Mouse (Mus musculus) frontal cortex, adult (tissue): ENCODE data around the gene Wfdc3.

Source experiments
- ATAC-seq: cut with Nextera tagmentation; 2 replicates; pipeline ENCODE4 v1.9.2; 2017; ENCODE audit warnings: mild to moderate bottlenecking, moderate library complexity, mixed read lengths; ENCODE audit not compliant: low TSS enrichment

Wfdc3 gene

DNA sequence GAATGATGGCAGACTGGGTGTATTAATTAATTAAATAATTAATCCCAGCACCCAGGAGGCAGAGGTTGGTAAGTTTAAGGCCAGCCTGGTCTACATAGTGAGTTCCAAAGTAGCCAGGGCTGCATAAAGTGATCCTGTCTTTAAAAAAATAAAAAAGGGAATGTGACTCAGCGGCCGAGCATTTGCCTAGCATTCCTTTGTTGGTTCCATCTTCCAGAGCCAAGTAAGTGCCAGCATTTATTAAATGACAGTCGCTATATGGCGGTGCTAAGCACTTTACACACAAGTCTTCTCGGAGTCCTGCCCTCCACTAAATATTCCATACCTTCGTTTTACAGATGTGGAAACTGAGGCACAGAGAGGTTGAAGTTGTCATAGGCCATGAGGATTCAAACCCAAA, 30.4 kb upstream of the Wfdc3 start:
- ATAC-seq: no peak

DNA sequence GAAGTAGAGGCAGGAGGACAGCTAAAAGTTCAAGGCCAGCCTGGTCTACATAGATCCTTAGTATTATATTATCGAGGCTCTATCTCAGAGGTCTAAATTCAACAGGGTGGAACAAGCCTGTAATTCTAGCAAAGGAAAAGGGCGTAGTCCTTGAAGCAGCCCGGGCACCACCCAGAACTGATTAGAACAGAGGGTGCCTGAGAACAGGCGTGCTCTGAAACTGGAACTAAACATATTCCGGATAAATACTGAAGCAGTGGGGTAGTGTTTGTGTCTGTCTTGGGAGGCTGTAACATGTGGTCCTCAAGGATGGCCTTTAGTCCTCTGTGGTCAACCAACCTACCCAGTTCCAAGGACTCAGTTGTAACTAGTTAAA, 28.2 kb upstream of the Wfdc3 start:
- no peak for ATAC-seq

DNA sequence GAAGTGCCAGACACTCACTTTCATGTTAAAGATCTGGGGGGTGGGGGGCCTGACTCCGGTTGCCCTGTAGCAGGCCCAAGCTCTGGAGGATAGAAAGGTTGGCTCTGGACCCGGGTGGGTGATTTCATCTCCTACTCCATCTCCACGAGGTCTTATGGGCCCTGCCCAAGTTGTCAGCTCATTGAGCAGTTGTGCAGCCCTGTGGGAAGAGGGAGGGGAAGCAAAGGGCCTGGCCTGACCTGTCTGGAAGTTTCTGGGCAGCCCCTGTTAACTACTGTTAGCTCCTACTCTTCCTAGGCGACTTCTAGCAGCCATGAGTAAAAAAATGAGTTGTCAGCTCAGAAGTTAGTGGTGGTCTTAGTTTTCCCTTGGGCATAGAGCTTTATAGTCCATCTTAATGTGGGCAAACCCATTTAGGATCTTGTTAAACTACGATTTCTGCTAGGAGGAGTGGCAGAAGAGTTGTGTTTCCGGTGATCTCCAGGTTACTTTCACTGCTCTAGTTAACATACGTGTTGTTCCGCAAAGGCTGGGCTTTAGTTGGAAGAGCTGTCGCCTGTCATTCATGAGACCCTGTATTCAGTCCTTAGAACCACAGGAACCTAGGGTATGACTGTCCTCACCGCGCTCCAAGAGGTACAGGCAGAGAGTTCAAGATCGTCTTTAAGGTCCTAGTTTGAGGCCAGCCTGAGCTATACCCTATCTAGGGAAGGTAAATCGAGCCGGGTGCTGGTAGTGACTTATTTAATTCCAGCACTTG, 27.7 kb upstream of the Wfdc3 start:
- ATAC-seq: no peak

GRCm38 (mm10) chr2:164771123-164771522, 25.4 kb upstream of the Wfdc3 start:
- ATAC-seq: no peak

- no peak for ATAC-seq
Measured at GRCm38 (mm10) chr2:164770279-164770678, 24.5 kb upstream of the Wfdc3 start.

- peak; percentile 98 for ATAC-seq
Measured at GRCm38 (mm10) chr2:164769258-164770037, 23.7 kb upstream of the Wfdc3 start, which contains the start of gene Ube2c. Ube2c (plus strand) TSS chr2:164769898.

DNA sequence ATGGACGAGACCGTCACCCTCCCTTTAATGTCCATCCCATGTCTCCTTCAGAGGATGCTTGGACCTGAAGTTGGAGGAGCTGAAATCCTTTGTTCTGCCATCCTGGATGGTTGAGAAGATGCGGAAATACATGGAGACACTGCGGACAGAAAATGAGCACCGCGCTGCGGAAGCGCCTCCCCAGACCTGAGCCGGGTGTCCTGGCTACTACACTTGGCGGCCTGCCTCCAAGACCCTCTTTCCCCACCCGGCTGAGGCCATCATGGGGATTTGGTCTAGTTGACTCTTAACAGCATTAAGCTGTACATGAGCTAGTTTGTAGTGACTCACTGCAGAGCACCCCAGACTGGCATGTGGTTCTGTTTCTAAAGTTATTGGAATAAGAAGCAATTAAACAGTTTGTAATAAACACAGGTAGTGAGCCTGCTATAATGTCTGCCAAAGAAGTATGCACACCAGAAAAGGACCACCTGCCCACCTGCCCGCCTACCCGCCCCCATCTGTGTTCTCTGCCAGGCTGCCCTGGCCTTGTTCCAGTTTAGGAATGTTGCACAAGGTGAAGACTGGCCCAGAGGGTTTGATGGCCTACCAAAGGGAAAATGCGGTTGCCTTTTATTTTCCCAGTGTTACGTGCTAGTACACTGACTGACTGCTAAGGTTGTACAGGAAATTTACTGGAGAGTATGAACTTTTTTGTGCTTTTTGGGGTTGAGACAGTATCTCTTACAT, 22.2 kb upstream of the Wfdc3 start:
- no peak for ATAC-seq

DNA sequence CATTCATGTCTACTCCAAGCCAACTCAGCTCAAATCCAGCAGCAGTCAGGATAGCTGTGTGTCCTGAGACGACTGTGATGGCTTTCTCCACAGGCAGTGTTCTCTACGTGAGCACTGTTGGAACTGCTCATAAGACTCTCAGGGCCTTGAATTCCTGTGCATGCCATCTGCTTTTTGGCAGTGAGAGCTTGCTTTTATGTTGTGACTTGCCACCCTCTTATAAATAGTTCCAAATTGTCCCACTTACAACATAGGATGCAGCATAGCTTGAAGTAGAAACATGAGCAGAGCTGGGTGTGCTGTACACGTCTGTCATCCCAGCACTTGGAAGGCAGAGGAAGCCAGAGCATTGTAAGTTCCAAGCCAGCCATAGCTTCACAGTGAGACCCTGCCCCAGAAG, 20.1 kb upstream of the Wfdc3 start:
- ATAC-seq: peak; percentile 77

DNA sequence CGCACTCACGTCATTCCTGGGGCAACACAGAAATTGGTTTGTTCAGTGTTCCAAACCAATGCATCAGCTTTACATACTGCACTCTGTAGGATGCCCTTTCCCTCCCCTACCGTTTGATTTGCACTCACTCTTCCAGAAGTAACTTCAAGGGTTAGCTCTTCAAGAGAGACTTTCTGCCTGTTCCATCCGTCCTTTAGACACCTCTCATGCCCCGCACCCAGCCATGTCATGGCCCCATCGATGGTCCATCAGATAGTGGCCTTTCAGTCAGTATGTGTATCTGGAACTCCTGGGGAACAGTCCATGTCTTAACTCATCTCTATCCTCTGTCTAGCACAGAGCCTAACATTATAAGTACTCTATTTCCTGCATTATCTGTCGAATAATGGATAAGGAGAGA, 16.9 kb upstream of the Wfdc3 start:
- no peak for ATAC-seq

- ATAC-seq: no peak
Measured at GRCm38 (mm10) chr2:164761971-164762370, 16.2 kb upstream of the Wfdc3 start.

GRCm38 (mm10) chr2:164761502-164761901, 15.8 kb upstream of the Wfdc3 start:
- no peak for ATAC-seq

DNA sequence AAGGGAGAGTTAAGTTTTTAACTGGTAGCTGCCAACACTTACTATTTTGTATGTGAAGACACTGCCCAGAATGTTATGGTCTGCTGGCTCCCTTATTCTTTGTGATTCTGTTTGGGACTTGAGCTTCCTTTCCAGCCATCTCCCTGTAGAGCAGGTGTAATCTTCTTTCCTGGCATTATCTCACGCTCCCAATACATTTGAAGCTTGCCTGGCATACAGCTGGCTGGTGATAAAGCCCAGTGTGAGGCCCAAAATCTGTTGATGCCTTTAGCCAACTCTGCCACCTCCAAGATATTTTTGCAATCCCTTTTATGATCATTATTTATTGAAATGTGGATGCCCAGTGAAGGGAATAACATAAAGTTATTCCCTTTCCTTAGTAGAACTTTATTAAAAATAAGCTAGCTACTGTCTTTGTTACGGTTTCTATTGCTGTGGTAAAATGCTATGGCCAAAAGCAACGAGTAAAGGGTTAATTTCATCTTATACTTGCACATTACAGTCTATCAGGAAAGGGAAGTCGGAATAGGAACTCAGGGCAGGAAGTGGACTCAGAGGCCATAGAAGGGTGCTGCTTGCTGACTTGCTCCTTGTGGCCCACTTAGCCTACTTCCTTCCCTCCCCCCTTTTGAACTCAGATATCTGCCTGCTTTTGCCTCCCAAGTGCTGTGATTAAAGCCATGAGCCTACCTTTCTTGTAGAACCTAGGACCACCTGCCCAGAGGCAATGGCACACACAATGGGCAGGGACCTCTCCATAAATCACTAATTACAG, 14.5 kb upstream of the Wfdc3 start:
- ATAC-seq: no peak

DNA sequence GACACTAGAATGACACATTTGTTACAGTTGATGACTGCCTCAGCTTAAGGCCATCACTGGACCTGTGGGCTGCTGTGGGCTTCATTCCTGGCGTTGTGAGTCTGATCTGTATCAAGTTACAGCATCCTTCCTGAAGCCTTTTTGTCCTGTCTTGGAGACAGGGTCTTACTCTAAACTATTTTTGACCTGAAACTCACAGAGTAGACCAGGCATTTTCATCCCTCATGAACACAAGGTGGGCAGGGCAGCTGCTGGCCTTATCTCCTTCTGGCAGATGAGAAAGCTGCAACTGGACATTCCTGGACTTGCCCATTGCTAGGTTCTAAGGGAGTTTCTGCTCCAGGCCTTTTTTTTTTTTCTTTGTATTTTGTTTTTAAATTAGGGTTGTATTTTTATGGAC, 13.0 kb upstream of the Wfdc3 start:
- no peak for ATAC-seq

DNA sequence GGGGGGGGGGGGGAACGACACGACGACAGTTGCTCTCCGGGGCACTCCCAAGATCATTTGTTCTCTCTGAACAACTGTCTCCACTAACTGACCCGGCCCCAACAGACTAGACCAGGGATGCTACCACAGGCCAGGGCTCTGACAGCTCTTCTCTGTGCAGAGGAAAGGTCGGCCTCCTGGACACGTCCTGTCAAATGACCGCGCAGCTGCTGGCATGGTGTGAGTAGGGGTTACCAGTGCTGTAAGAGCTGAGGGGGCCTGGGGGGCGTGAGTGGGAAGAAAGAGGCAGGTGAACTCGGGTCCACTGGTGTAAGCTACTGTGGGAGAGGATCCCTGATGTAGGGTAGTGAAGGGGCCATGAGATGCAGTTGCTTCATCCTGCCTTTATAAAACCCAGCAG, 12.1 kb upstream of the Wfdc3 start:
- no peak for ATAC-seq

GRCm38 (mm10) chr2:164754800-164755199, 9.1 kb upstream of the Wfdc3 start:
- ATAC-seq: no peak

- no peak for ATAC-seq
Measured at GRCm38 (mm10) chr2:164754105-164754504, 8.4 kb upstream of the Wfdc3 start.

DNA sequence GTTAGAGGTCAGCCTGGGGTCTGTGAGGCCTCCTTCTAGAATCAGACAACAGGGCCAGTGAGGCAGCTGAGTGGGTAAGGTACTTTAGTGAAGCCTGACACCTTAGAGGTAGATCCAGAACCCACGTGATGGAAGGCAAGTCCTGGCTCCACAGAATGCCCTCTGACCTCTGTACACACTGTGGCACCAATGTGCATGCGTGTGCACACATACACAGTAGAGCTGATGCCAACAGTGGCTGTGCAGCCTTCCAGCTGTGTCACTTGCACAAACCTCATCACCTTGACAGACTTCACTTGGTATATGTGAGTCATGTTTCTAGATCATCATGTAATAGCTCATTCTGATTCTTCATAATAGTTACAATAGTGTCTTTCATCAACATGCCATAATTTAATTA, 6.7 kb upstream of the Wfdc3 start:
- no peak for ATAC-seq

DNA sequence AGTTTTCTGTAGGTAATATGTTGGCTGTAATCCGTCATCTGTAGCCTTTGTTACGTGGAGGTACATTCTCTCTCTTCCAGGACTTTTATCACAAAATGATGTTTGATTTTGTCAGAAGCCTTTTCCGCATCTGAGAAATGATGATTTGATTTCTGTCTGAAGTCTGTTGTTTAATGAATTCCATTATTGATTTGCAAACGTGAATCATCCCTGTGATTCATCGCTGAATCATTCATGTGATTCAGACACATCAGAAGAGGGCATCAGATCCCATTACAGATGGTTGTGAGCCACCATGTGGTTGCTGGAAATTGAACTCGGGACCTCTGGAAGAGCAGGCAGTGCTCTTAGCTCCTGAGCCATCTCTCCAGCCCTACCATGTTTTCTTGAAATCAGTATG, 3.3 kb upstream of the Wfdc3 start:
- no peak for ATAC-seq

DNA sequence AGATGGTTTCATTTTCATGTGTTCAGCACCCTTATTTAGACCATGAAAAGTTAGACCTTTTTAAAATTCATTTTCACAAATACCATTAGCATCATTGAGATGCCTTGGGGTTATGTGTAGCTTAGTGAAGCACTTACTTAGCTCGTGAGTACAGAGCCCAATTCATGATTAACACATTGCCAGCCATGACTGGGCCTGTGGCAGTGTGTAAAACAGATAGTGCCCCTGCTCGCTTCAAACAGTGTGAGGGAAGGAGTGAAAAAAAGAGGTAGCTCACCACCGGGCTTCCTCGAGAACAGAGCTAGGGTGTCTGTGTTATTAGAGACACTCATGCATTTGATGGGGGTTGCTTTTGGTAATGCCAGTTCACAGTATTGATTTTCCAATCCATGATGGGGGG, 2.5 kb upstream of the Wfdc3 start:
- no peak for ATAC-seq

- ATAC-seq: no peak
Measured at GRCm38 (mm10) chr2:164746693-164747092, 962 bp upstream of the Wfdc3 start.

DNA sequence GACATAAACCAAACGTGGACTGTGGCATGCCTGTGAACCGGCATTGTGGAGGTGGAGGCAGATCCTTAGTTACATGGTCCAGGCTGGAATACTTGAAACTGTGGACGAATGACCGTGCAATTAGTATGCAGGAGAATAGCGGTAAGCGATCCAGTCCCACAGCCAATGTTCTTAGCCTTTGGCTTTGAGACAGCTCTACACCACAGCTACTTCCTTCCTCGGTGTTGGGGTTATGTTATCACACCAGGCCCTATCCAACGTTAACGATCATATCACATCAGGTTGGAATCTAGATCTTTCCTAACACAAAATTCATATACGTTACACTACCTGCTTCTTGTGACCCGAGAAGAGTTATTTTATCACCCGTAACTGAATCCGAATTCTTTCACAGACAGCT, 744 bp downstream of the Wfdc3 start:
- ATAC-seq: no peak

- no peak; the same call in 1 of the 2 replicates for ATAC-seq
Measured at GRCm38 (mm10) chr2:164739876-164740275, 5.9 kb downstream of the Wfdc3 start.
